In genomic region chr19:24985045-24985444, GRCm38 (mm10) we compare ENCODE assay signal across 21 mouse cellular contexts.
"Had no signal": no experiment of that assay in that cellular context is flagged by ENCODE, and none has a peak within 500 bp of the region (broad histone marks: within the 10 kb centered on the region; RNA-seq: fewer than 3 reads in every experiment).

No protein-coding gene starts in this region.

- DNase-seq: heart, postnatal 10 days; heart, postnatal 14 days; heart, postnatal 36 days; heart, postnatal 4 days; kidney, adult 11 months; kidney, adult 18-20 months; kidney, adult 2 months; kidney, adult 8-10 months; kidney, adult 9 months; kidney, postnatal 10 days; kidney, postnatal 14 days; kidney, postnatal 25 days; kidney, postnatal 36 days; kidney, postnatal 4 days; layer of hippocampus, adult 9-11 months; layer of hippocampus, postnatal 36 days had no signal

- ATAC-seq: hindbrain, embryonic 16.5 days; hindbrain, postnatal 0 days; intestine, embryonic 15.5 days; intestine, embryonic 16.5 days; intestine, postnatal 0 days had no signal
